Mouse (Mus musculus): Measurements from ENCODE around the gene Phldb1.

- TF ChIP-seq POLR2A (IDR thresholded peaks at IDR 0.05; ENCODE audit: low read depth, low read length) (no peak), CTCF (conservative IDR thresholded peaks at IDR 0.05; ENCODE audit: insufficient read depth, insufficient read length, low read depth, low read length) (no peak)
Measured at GRCm38 (mm10) chr9:44647656-44648055, 87.3 kb downstream of the Phldb1 start.

All from kidney, adult 2 months (tissue).